Mouse (Mus musculus): ENCODE results near the gene Rora. TPM values are rescaled to one million over a fixed set of nuclear protein-coding genes. Genes with fewer than 3 reads are reported as not detected.

The Rora gene
- polyA plus RNA-seq, 1 experiment from 2014 or later: 4.7 TPM

GRCm38 (mm10) chr9:69224841-69225240 lies 571.3 kb downstream of the Rora start:
- H3K27ac ChIP-seq: no peak overlapping the region
- H3K4me2 ChIP-seq (replicated peaks): no peak overlapping the region
- H3K4me1 ChIP-seq (replicated peaks): no peaks in the 10 kb centered on the region
- no peak for ATAC-seq
- no peaks in the 10 kb centered on the region for H3K27me3 ChIP-seq (replicated peaks)
- H3K9me3 ChIP-seq: no peaks in the 10 kb centered on the region
- 38% methylated on average over 3 of the region's 3 CpGs for WGBS
- no peaks in the 10 kb centered on the region for H3K36me3 ChIP-seq
- H3K9ac ChIP-seq: no peak overlapping the region
- H3K4me3 ChIP-seq (replicated peaks): no peak overlapping the region

- Histone ChIP-seq H3K4me3 (replicated peaks) (no peak overlapping the region), H3K4me1 (replicated peaks) (no peaks in the 10 kb centered on the region), H3K27me3 (replicated peaks) (no peaks in the 10 kb centered on the region), H3K27ac (no peak overlapping the region), H3K9me3 (no peaks in the 10 kb centered on the region), H3K4me2 (replicated peaks) (no peak overlapping the region), H3K36me3 (no peaks in the 10 kb centered on the region), H3K9ac (no peak overlapping the region)
- no peak for ATAC-seq
- WGBS: 54% methylated on average over 3 of the region's 3 CpGs
Observed at GRCm38 (mm10) chr9:69226424-69226823, 572.8 kb downstream of the Rora start.

- Histone ChIP-seq H3K27ac (no peak overlapping the region), H3K4me2 (replicated peaks) (no peak overlapping the region), H3K27me3 (replicated peaks) (no peaks in the 10 kb centered on the region), H3K4me3 (replicated peaks) (no peak overlapping the region), H3K36me3 (no peaks in the 10 kb centered on the region), H3K9ac (no peak overlapping the region), H3K9me3 (no peaks in the 10 kb centered on the region), H3K4me1 (replicated peaks) (no peaks in the 10 kb centered on the region)
- WGBS: 86% methylated on average over 6 of the region's 6 CpGs
- no peak for ATAC-seq
Observed at GRCm38 (mm10) chr9:69227806-69228205, 574.2 kb downstream of the Rora start.

GRCm38 (mm10) chr9:69229935-69230334 lies 576.3 kb downstream of the Rora start:
- Histone ChIP-seq H3K4me1 (replicated peaks) (no peaks in the 10 kb centered on the region), H3K27ac (no peak overlapping the region), H3K4me2 (replicated peaks) (no peak overlapping the region), H3K4me3 (replicated peaks) (no peak overlapping the region), H3K9ac (no peak overlapping the region), H3K36me3 (no peaks in the 10 kb centered on the region), H3K27me3 (replicated peaks) (no peaks in the 10 kb centered on the region), H3K9me3 (no peaks in the 10 kb centered on the region)
- 74% methylated on average over 7 of the region's 7 CpGs for WGBS
- ATAC-seq: no peak

- Histone ChIP-seq H3K27me3 (replicated peaks) (no peaks in the 10 kb centered on the region), H3K4me1 (replicated peaks) (no peaks in the 10 kb centered on the region), H3K4me3 (replicated peaks) (no peak overlapping the region), H3K36me3 (no peaks in the 10 kb centered on the region), H3K9ac (no peak overlapping the region), H3K4me2 (replicated peaks) (no peak overlapping the region), H3K27ac (no peak overlapping the region), H3K9me3 (no peaks in the 10 kb centered on the region)
- 45% methylated on average over 7 of the region's 7 CpGs for WGBS
- no peak for ATAC-seq
Observed at GRCm38 (mm10) chr9:69234526-69234925, 580.9 kb downstream of the Rora start.

GRCm38 (mm10) chr9:69237316-69237715 lies 583.7 kb downstream of the Rora start:
- H3K4me3 ChIP-seq (replicated peaks): no peak overlapping the region
- H3K9me3 ChIP-seq: no peaks in the 10 kb centered on the region
- no peak overlapping the region for H3K4me2 ChIP-seq (replicated peaks)
- H3K27ac ChIP-seq: no peak overlapping the region
- no peaks in the 10 kb centered on the region for H3K4me1 ChIP-seq (replicated peaks)
- no peak overlapping the region for H3K9ac ChIP-seq
- no peak for ATAC-seq
- no peaks in the 10 kb centered on the region for H3K36me3 ChIP-seq
- H3K27me3 ChIP-seq (replicated peaks): no peaks in the 10 kb centered on the region
- 62% methylated on average over 10 of the region's 10 CpGs for WGBS

- Histone ChIP-seq H3K9ac (no peak overlapping the region), H3K4me2 (replicated peaks) (no peak overlapping the region), H3K27me3 (replicated peaks) (no peaks in the 10 kb centered on the region), H3K4me3 (replicated peaks) (no peak overlapping the region), H3K9me3 (no peaks in the 10 kb centered on the region), H3K4me1 (replicated peaks) (0 out of 2 replicates have a peak, but pooled peaks cover 2% of the 10 kb centered on the region), H3K36me3 (no peaks in the 10 kb centered on the region), H3K27ac (no peak overlapping the region)
- ATAC-seq: no peak
- 61% methylated on average over 6 of the region's 6 CpGs for WGBS
Observed at GRCm38 (mm10) chr9:69242538-69242937, 589.0 kb downstream of the Rora start.

GRCm38 (mm10) chr9:69243626-69244025 lies 590.0 kb downstream of the Rora start:
- no peak for ATAC-seq
- 42% methylated on average over 6 of the region's 6 CpGs for WGBS
- Histone ChIP-seq H3K4me2 (replicated peaks) (no peak overlapping the region), H3K9ac (no peak overlapping the region), H3K4me3 (replicated peaks) (no peak overlapping the region), H3K36me3 (no peaks in the 10 kb centered on the region), H3K9me3 (no peaks in the 10 kb centered on the region), H3K4me1 (replicated peaks) (0 out of 2 replicates have a peak, but pooled peaks cover 2% of the 10 kb centered on the region), H3K27me3 (replicated peaks) (no peaks in the 10 kb centered on the region), H3K27ac (no peak overlapping the region)

- no peak overlapping the region for H3K27ac ChIP-seq
- no peak overlapping the region for H3K9ac ChIP-seq
- no peak overlapping the region for H3K4me3 ChIP-seq (replicated peaks)
- H3K9me3 ChIP-seq: no peaks in the 10 kb centered on the region
- no peak overlapping the region for H3K4me2 ChIP-seq (replicated peaks)
- H3K4me1 ChIP-seq (replicated peaks): 0 out of 2 replicates have a peak, but pooled peaks cover 2% of the 10 kb centered on the region
- no peaks in the 10 kb centered on the region for H3K36me3 ChIP-seq
- WGBS: 51% methylated on average over 3 of the region's 3 CpGs
- ATAC-seq: no peak
- no peaks in the 10 kb centered on the region for H3K27me3 ChIP-seq (replicated peaks)
Observed at GRCm38 (mm10) chr9:69246225-69246624, 592.6 kb downstream of the Rora start.

- no peaks in the 10 kb centered on the region for H3K9me3 ChIP-seq
- 80% methylated on average over 3 of the region's 3 CpGs for WGBS
- H3K36me3 ChIP-seq: no peaks in the 10 kb centered on the region
- ATAC-seq: no peak
- no peak overlapping the region for H3K4me3 ChIP-seq (replicated peaks)
- no peak overlapping the region for H3K4me2 ChIP-seq (replicated peaks)
- no peaks in the 10 kb centered on the region for H3K4me1 ChIP-seq (replicated peaks)
- no peaks in the 10 kb centered on the region for H3K27me3 ChIP-seq (replicated peaks)
- no peak overlapping the region for H3K27ac ChIP-seq
- H3K9ac ChIP-seq: no peak overlapping the region
Observed at GRCm38 (mm10) chr9:69249586-69249985, 596.0 kb downstream of the Rora start.

GRCm38 (mm10) chr9:69250326-69250725 lies 596.7 kb downstream of the Rora start:
- Histone ChIP-seq H3K4me2 (replicated peaks) (no peak overlapping the region), H3K27me3 (replicated peaks) (no peaks in the 10 kb centered on the region), H3K9ac (no peak overlapping the region), H3K27ac (no peak overlapping the region), H3K9me3 (no peaks in the 10 kb centered on the region), H3K36me3 (no peaks in the 10 kb centered on the region), H3K4me1 (replicated peaks) (no peaks in the 10 kb centered on the region), H3K4me3 (replicated peaks) (no peak overlapping the region)
- WGBS: 94% methylated on average over 8 of the region's 8 CpGs
- ATAC-seq: no peak

GRCm38 (mm10) chr9:69258506-69258905 lies 604.9 kb downstream of the Rora start:
- 65% methylated on average over 5 of the region's 5 CpGs for WGBS

GRCm38 (mm10) chr9:69259382-69259781 lies 605.8 kb downstream of the Rora start:
- no peak overlapping the region for H3K4me3 ChIP-seq (replicated peaks)
- no peak overlapping the region for H3K9ac ChIP-seq
- WGBS: 10% methylated on average over 9 of the region's 9 CpGs
- H3K4me1 ChIP-seq (replicated peaks): no peaks in the 10 kb centered on the region; the same call in 1 of the 2 replicates
- ATAC-seq: no peak; the same call in 1 of the 2 replicates
- no peak overlapping the region for H3K4me2 ChIP-seq (replicated peaks)
- no peaks in the 10 kb centered on the region for H3K9me3 ChIP-seq
- H3K36me3 ChIP-seq: no peaks in the 10 kb centered on the region
- H3K27me3 ChIP-seq (replicated peaks): no peaks in the 10 kb centered on the region
- no peak overlapping the region for H3K27ac ChIP-seq

More at GRCm38 (mm10) chr9:69258506-69258905, 604.9 kb downstream of the Rora start:
- no peaks in the 10 kb centered on the region for H3K27me3 ChIP-seq (replicated peaks)
- H3K36me3 ChIP-seq: no peaks in the 10 kb centered on the region
- H3K4me1 ChIP-seq (replicated peaks): no peaks in the 10 kb centered on the region; the same call in 1 of the 2 replicates
- no peak overlapping the region for H3K27ac ChIP-seq
- no peaks in the 10 kb centered on the region for H3K9me3 ChIP-seq
- ATAC-seq: no peak
- no peak overlapping the region for H3K4me3 ChIP-seq (replicated peaks)
- H3K9ac ChIP-seq: no peak overlapping the region
- H3K4me2 ChIP-seq (replicated peaks): no peak overlapping the region
